Mouse (Mus musculus): ENCODE data around the gene Btnl4.
"Not testable (repeated sequence)": the region's sequence is repeated elsewhere in the genome, so short reads cannot be mapped to it uniquely, and the experiment has no call there.

The Btnl4 gene

DNA sequence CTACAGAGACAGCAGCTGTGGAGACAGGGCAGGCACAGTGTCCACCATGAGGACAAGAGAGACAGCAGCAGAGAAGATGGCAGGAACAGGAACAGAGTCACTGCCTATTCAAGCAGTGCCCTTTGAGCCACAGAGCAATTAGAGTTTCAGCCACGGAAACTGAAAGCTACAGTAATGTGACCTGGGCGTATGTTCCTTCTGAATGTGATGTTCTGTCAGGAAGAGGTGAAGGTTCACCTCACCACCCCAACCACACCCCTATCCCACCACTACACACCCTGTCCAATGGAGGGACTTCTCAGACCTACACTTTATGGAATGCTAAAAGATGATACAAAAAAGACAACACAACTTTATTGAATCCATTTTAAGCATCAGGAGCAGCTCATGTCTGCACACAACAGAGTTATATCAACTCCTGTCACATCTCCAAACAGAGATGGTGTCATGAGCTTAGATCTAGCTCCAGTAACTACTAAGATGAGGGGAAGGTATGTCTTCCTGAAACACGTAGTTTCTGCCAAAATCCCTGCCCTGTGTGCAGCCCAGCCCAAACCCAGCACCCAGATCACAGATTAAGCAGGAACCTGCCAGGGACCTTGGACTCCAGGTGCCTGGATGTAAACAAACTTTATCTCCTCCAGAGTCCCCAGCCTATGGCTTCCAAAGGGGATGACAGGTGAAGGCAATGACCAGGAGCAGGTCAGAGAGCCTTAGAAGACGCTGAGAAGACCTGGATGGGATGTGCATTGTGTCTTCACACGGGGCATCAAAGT is at the start of gene Btnl4:
Btnl4 (minus strand) TSS at position 81 of the 776 bp plus-strand sequence.
- not testable (repeated sequence) for DNase-seq

DNA sequence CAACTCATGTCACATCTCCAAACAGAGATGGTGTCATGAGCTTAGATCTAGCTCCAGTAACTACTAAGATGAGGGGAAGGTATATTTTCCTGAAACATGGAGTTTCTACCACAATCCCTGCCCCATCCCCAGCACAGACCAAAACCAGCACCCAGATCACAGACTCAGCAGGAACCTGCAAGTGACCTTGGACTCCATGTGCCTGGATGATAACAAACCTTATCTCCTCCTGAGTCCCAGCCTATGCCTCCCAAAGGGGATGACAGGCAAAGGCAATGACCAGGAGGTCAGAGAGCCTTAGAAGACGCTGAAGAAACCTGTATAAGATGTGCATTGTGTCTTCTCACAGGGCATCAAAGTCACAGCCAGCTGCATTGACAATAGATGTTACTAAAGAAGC is 41.9 kb upstream of the Btnl4 start:
- DNase-seq: no peak

DNA sequence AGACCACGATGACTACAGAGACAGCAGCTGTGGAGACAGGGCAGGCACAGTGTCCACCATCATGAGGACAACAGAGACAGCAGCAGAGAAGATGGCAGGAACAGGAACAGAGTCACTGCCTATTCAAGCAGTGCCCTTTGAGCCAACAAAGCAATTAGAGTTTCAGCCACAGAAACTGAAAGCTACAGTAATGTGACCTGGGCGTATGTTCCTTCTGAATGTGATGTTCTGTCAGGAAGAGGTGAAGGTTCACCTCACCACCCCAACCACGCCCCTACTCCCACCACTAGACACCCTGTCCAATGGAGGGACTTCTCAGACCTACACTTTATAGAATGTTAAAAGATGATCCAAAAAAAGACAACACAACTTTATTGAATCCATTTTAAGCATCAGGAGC is 41.5 kb upstream of the Btnl4 start:
- not testable (repeated sequence) for DNase-seq

DNA sequence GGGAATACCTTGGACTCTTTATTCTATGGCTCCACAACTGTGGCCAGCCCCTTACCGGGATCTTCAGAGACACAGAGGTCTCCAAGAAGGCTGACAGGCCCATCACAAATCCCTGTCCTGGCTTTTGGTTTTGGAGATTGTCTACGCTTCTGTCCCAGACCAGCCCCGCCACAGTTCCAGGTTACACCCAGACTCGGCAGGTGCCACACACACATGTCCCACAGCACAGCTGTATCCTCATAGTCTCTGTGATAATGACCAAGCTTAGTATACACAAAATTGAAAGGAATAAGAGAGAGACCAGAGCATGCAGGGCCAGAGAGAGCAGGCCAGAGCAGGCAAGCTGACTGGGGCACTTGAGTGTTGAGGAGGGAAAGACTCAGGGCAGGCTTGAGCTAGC is 40.7 kb upstream of the Btnl4 start:
- DNase-seq: no peak

DNA sequence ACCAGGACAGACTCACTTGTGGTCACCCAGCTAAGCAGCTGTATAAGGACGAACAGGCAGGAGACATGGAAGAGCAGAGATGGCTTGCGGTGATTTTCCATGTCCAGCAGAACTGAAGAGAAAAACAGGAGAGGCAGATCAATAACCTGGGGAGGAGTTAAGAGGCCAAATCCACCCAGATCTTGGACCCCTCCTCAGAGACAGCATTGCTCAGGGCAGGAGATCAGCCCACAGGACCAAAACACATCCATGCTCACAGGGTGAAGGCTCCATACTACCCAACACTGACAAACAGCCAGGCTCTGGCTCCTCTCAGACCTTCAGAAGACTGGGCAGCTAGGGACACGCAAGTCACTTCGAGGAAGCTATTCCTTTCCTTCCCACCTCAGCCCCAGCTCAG is 40.1 kb upstream of the Btnl4 start, which contains the start of gene Btnl6:
Btnl6 (minus strand) TSS at position 101 of the 400 bp plus-strand sequence.
- no peak for DNase-seq

DNA sequence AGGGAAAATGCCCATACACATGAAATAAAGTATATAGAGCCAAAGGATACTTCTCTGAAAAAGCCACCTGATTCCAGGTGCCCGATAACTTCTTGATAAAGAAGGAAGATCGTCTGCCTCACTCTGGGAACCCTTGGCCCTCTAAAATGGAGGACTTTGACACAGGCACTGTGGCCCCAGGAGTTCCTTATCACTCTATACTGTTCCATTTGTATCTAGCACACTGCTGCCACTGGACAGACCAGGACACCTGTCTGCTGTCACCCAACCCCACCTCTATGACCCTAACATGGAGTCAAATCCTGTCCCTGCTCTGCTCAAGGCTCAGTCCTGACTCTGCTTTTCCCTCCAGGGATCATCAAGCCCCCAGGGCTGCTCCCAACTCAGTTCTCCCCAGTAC is 39.4 kb upstream of the Btnl4 start:
- DNase-seq: no peak

DNA sequence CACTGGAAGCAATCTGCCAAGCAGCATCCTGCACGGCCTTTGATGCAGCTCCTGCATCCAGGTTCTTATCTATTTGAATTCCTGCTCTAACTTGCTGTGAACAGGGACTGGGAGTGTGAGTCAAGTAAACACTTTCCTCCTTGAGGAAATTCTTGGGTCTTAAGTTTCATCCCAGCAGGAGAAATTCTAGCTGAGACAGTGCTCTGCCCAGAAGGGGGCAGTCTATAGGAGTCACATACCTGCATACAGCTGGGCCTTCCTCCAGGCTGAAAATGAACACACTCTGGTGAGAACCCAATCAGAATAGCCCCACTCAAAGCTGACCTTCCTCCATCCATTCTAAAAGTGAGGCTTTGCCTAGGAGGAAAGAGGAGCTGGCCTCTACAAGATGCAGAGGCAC is 34.6 kb upstream of the Btnl4 start:
- peak in 1 of 2 experiments; percentile 12 for DNase-seq

DNA sequence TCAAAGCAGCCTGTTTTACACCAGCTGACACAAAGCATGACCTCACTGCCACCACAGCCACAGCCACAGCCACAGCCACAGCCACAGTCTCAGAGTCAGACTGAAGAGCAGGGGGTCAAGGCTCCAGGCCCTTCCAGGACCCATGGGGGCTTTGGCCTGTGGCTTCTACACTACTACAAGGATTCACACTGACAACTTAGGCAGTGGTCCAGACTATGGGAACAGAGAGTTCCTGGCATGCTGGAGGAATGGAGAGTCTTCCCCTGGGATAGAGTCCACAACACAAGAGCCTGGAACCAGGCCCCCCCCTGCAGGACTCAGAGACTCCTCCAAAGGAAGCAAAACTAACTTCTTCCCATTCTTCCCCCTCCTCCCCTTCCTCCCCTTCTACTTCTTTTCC is 30.5 kb upstream of the Btnl4 start:
- no peak for DNase-seq

DNA sequence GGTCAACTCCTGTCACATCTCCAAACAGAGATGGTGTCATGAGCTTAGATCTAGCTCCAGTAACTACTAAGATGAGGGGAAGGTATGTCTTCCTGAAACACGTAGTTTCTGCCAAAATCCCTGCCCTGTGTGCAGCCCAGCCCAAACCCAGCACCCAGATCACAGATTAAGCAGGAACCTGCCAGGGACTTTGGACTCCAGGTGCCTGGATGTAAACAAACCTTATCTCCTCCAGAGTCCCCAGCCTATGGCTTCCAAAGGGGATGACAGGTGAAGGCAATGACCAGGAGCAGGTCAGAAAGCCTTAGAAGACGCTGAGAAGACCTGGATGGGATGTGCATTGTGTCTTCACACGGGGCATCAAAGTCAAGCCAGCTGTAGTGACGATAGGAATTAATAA is 20.6 kb upstream of the Btnl4 start:
- DNase-seq: not testable (repeated sequence)

DNA sequence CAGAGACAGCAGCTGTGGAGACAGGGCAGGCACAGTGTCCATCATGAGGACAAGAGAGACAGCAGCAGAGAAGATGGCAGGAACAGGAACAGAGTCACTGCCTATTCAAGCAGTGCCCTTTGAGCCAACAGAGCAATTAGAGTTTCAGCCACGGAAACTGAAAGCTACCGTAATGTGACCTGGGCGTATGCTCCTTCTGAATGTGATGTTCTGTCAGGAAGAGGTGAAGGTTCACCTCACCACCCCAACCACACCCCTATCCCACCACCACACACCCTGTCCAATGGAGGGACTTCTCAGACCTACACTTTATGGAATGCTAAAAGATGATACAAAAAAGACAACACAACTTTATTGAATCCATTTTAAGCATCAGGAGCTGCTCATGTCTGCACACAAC is 20.2 kb upstream of the Btnl4 start:
- not testable (repeated sequence) for DNase-seq

DNA sequence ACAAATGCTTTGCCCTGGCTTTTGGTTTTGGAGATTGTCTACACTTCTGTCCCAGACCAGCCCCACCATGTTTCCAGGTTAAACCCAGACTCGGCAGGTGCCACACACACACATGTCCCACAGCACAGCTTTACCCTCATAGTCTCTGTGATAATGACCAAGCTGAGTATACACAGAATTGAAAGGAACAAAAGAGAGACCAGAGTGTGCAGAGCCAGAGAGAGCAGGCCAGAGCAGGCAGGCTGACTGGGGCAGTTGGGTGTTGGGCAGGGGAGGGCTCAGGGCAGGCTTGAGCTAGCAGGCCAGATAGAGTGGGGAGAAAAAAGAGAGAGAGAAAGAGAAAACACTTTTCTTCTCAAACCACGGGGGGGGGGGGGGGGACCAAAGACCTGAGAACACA is 19.4 kb upstream of the Btnl4 start:
- no peak for DNase-seq

DNA sequence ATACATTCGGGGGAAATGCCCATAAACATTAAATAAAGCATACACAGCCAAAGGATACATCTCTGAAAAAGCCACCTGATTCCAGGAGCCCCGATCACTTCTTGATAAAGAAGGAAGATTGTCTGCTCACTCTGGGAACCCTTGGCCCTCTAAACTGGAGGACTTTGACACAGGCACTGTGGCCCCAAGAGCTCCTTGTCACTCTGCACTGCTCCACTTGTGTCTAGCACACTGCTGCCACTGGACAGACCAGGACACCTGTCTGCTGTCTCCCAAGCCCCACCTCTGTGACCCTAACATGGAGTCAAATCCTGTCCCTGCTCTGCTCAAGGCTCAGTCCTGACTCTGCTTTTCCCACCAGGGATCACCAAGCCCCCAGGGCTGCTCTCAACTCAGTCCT is 18.0 kb upstream of the Btnl4 start:
- DNase-seq: not testable (repeated sequence)

DNA sequence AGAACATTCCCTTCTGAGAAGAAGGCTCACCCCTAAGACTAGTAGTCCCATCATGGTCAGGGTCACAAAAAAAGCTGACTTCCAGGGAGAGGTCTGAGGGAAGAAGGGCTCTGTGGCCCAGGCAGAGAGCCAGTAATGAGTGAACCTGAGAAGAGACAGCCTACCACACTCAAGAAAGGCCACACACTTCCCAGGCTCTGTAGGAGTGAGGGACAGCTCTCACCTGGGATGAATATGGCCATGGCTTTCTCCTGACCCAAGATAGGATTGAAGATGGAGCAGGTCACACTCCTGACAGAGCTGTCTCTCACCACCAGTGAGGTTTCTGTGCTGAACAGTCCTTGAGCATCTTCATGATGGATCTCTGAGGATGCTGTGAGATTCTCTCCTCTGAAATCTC is 15.7 kb upstream of the Btnl4 start:
- no peak for DNase-seq

DNA sequence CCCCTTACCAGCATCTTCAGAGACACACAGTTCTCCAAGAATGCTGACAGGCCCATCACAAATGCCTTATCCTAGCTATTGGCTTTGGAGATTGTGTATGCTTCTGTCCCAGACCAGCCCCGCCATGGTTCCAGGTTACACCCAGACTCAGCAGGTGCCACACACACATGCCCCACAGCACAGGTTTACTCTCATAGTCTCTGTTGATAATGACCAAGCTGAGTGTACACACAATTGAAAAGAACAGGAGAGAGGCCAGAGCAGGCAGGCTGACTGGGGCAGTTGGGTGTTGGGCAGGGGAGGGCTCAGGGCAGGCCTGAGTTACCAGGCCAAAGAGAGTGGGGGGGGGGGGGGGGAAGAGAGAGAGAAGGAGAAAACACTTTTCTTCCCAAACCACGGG is 691 bp downstream of the Btnl4 start:
- DNase-seq: no peak

DNA sequence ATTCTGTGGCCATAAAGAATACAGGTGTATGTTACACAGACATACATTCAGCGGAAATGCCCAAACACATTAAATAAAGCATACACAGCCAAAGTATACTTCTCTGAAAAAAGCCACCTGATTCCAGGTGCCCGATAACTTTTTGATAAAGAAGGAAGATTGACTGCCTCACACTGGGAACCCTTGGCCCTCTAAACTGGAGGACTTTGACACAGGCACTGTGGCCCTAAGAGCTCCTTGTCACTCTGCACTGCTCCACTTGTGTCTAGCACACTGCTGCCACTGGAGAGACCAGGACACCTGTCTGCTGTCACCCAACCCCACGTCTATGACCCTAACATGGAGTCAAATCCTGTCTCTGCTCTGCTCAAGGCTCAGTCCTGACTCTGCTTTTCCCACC is 2.1 kb downstream of the Btnl4 start:
- no peak for DNase-seq

DNA sequence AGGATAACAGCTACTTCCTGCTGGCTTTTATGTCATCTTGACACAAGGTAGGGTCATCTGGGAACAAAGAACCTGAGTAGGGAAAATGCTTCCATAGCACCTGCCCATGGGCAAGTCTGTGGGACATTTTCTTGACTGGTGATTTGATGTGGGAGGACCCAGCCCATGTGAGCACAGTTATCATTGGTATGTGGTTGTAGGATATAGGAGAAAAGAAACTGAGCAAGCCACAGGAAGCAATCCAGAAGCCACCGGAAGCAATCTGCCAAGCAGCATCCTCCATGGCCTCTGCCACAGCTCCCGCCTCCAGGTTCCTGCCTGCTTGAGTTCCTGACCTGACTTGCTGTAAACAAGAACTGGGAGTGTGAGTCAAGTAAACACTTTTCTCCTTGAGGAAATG is 6.6 kb downstream of the Btnl4 start:
- no peak for DNase-seq

DNA sequence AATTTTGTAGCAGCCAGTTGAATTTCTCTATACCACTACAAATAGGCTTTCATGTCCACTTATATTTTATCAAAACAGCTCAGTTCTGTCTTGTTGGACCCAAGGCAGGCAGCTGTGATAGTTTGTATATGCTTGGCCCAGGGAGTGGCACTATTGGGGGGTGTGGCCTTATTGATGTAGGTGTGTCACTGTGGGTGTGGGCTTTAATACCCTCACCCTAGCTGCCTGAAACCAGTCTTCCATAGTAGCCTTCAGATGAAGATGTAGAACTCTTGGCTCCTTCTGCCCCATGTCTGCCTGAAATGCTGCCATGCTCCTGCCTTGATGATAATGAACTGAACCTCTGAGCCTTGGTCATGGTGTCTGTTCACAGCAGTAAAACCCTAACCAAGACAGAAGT is 11.2 kb downstream of the Btnl4 start:
- not testable (repeated sequence) for DNase-seq

DNA sequence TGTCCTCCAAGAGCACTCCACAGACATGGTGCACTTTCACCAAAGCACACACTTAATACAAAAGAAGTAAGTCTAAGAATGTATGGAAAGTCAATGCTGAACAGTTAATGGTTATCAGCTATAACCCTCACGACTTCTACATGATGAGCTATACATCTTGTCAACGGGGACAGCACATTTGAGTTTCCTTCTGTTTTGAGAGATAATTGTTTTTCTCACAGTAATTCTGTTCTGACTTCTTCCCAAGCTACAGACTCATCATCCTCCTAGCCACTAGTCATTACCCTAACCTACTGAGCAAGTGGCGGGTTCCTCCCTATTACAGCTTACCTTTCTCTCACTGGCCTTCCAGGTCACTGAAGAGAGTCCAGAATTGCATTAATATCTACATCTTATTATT is 17.9 kb downstream of the Btnl4 start:
- DNase-seq: no peak

DNA sequence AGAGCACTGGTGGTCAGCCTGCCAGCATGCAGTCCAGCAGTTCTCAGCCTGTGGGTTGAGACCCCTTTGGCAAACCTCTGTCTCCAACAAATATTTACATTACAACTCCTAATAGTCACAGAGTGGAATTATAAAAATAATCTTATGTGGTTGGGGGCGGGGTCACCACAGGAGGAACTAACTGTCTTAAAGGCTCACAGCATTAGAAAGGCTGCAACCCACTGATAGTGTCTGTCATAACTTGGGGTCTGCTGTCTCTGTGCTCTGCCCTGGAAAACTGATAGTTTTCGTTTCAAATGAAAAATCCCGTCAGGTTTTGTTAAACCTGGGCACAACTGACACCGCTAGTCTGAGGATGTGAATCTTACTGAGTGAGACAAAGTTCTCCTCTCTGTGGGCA is 19.4 kb downstream of the Btnl4 start:
- DNase-seq: no peak

DNA sequence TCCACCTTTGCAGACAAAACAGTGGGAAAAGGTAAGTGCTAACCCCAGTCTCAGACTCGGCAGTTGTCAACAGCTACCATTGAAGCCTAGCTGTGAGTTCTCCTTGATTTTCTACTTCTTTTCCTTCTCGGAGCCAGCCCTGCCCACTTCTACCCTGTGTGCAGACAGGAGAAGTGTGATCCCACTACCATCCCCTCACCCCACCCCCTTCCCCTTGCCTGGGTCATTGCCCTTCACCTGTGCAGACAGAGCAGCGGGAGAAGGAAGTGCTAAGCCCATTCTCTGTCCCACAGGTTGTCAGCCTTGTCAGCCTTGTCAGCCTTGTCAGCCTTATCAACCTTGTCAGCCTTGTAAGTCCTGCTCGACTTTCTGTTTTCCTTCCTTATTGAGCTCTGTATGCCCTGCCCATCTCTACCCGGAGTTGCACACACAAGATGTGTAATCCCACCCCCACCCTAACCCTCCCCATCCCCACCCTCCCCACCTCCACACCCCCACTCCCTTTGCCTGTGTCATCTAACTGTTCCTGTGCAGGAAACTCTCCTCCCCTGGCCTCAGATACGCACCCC is 28.6 kb downstream of the Btnl4 start:
- no peak for DNase-seq

DNA sequence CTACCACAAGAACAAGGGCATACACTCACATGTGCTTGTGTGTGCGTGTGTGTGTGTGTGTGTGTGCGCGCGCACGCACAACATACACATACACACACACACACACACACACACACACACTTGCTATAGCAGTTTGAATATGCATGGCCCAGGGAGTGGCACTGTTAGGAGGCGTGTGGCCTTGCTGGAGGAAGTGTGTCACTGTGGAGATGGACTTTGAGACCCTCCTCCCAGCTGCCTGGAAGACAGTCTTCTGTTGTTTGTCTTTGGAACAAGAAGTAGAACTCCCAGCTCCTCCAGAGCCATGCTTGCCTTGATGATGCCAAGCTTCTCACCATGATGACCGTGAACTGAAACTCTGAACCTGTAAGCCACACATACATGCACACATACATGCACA is 35.1 kb downstream of the Btnl4 start:
- no peak for DNase-seq

DNA sequence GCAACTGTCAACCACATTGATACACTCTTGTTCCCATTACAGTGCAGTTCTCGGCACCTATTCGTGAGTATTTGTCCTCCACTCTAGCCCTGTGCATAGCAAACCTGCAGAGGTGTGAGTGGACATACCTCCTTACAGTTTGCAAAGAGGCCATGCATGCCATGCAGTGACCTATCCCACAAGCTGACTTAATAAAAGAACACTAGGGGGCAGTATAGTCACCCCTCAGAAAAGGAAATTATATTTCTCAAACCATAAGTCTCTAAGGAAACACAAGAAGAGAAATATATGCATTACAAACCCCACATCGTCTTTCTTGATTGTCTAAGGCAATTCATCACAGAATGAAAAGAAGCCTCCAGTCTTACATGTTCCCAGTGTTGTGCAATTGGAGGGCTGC is 37.3 kb downstream of the Btnl4 start:
- no peak for DNase-seq

DNA sequence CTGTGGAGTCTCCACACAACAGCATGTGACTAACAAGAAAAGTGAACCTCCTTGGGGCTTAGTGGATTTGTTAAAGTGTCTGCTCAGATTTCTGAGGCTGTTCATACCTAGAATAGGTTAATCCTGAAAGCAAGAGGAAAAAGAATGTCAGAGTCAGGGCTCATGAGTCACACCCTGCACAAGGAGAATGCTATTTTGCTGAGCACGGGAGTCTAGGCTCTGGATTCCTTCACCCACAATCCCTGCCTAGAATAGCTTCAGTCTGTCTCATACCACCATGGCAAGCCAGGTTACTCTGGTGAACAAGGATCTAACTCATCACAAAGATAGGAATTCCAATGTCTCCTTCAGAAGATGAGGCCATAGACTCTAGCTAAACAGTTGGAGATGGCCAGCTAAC is 38.5 kb downstream of the Btnl4 start:
- no peak for DNase-seq

DNA sequence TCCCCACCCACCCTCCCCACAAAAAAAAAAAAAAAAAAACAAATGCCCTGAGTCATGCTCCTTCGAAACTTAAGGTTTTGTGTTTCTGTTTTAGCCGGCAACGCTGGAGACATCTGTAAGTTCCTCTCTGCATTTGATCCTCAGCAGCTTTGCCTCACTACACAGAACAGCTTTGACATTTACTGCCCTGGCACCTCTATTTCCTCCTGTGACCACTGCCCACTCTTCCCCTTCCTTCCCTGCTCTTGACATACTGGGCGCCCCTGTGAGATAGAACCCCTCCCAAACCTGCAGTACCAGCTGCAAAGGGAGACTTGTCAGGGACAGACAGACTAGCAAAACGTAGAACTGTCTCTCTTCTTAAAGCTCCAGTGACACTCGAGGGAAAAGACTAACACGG is 39.5 kb downstream of the Btnl4 start:
- no peak for DNase-seq

DNA sequence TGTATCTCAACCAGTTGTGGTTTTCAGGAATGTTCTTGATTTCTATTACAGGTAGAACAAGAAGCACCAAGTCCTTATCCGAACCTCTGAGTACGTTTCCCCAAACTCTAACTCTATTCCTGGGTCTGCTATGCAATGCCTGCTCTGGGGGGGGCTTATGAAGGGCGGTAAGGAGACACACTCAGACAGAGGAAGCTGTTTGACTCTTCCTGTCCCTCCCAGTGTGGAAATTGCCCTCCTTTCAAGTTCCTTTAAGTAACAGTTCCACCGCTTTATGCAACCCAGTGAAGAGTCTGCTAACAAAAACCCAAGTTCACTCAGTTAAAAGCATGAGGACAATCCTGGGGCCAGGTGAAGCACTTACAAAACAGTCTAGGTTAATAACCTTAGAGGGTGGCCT is 40.0 kb downstream of the Btnl4 start:
- DNase-seq: peak in 1 of 2 experiments; percentile 7
